Mouse (Mus musculus) kidney, postnatal 25 days (tissue): ENCODE measurements around the gene Chrne.
"Not testable (repeated sequence)": the region's sequence is repeated elsewhere in the genome, so short reads cannot be mapped to it uniquely, and the experiment has no call there.

Experiments
- DNase-seq, 2 experiments: peaks; one replicate each; pipeline ENCODE4 v3.0.0; 2021; ENCODE audit warnings: mixed read lengths in 2 of 2

The Chrne gene

GRCm38 (mm10) chr11:70582196-70582595 is 36.8 kb downstream of the Chrne start:
- no peak for DNase-seq

DNA sequence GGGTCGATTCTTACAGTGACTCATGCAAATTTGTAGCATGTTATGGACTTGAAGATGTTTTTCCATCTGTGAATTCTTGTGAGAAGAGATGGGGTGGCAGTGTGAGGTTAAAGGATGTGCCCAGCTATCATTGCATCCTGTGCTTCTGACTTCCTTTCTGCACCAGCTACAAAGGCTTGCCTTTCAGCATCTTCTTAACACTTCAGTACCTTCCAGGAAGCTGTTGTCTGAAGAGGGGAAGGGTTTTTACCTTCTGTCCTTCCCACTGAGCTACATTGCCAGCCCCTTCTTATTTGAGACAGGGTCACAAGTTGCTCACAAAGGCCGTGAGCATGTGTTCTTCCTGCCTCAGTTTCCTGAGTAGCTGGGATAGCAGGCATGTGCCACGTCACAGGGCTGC is 38.1 kb downstream of the Chrne start:
- DNase-seq, result no peak

- no peak for DNase-seq
These were observed 38.7 kb downstream of the Chrne start for GRCm38 (mm10) chr11:70580358-70580720.

GRCm38 (mm10) chr11:70579710-70580357 is 39.2 kb downstream of the Chrne start:
- no peak for DNase-seq

- DNase-seq, result no peak
These were observed 40.1 kb downstream of the Chrne start for GRCm38 (mm10) chr11:70578962-70579361.

DNA sequence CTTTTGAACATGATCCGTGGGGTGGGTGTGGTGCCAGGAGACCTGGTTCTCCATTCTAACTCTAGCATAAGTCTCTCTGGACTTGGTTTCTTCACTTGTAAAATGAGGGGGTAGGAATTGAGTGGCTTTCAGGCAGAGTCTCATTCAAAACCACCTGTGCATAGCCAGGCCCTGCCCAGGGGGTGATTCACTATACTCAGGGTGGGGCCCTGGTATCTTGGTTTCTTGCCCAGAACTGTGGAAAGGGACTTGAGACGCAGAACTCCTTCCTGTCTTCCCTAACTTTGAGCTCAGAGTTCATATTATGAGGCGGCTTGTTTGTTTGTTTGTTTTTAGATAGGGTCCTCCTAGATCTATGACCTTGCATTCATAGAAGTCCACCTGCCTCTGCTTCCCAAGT is 41.8 kb downstream of the Chrne start:
- DNase-seq, result peak; percentile 30 to 54

DNA sequence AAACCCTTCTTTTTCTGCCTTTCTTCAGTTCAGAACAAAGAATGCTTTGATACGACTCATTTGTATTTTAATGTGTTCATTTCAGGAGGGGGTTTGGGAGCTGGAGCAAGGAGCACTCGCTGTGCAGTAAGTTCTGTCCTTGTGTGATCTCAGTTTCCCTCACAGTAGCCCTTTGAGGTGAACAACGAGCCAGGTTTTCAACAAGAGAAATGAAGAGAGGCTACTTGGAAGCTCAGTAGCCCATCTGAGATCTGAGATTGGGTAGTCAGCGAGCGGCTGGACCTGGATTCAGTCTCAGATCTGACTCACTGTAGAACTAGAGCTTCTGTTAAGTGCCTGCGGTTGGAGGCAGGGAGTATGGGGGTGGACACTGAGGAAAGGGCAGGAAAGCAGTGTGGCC is 45.1 kb downstream of the Chrne start:
- no peak for DNase-seq

DNA sequence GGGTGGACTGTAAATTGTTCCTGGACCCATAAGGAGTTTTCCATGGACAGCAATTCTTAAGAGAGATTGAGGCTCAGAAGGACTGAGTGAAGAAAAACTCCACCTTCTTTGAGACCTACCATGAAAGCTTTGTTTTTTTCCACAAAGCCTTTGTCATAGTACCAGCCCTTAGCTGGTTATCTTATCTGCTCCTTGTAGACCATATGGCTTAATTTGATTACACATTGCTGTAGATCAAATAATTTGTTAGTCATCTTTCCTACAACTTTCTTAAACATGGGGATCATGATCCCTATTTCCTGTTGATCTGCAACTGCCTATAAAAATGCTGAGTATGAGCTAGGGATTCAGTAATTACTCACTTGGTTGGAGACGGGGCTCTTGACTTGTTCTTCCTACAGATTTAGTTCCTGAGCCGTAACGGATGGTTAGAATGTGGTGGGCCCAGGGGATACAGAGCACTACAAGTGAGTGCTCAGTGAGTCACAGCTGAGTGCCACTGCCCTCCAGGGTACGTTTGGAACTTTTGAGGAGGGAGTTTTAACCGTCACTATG is 46.6 kb downstream of the Chrne start:
- DNase-seq, result no peak

DNA sequence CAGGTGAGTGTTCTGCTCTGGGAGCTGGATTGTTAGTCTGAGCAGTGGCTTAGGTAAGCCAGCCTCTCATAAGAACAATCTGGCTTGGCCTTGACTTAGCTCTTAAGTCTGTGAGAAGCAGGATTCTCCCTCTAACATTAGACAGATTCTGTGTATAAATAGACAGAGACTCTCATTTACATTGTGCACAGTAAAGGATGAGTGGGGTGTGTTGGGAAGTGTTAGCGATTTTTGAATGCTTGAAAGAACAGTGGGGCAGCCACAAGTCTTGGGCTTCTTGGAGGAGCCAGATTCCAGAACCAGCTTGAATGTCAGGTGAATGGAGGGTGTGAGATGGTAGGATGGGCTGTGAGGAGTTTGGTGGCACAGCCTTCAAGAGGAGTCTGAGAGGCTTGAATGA is 47.4 kb downstream of the Chrne start:
- DNase-seq, result no peak

DNA sequence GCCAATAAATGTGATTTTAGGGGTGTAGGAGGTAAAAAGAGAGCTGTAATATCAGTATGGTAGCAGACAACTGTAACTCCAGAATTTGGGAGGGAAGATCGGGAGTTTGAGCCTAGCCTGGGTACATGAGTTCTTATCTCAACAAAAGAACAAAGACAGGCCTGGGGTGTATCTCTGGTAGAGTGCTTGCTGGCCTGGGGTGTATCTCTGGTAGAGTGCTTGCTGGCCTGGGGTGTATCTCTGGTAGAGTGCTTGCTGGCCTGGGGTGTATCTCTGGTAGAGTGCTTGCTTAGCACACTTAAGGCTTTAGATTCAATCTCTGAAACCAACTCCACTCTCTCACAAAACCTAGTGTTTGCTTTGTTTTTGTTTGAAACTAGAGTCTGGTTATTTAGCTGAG is 48.4 kb downstream of the Chrne start:
- DNase-seq, result not testable (repeated sequence)

- no peak for DNase-seq
These were observed 52.4 kb downstream of the Chrne start for GRCm38 (mm10) chr11:70566586-70566985.
